Mouse (Mus musculus) liver, adult 2 months (tissue): ENCODE measurements around the gene Ugt1a6b. TPM values are rescaled to one million over a fixed set of nuclear protein-coding genes. Genes with fewer than 3 reads are reported as not detected.

Source experiments
- DNase-seq: peaks from one replicate; pipeline ENCODE4 v3.0.0-alpha.2; 2011; ENCODE audit warnings: low read depth, low spot score; ENCODE audit errors: extremely low read depth
- H3K27ac ChIP-seq: fragments of 200-500 bp; replicated peaks from 2 replicates; pipeline ENCODE4 v1.5.1; 2012; ENCODE audit warnings: low read depth, mild to moderate bottlenecking, control low read depth, inconsistent platforms, low read length; ENCODE audit not compliant: insufficient read depth
- H3K27me3 ChIP-seq: fragments of 200-500 bp; 2 replicates; pipeline ENCODE4 v1.6.1; 2012; ENCODE audit warnings: mild to moderate bottlenecking, moderate library complexity, low read length, inconsistent platforms; ENCODE audit not compliant: control insufficient read depth, insufficient read depth
- H3K36me3 ChIP-seq: fragments of 200-500 bp; 2 replicates; pipeline ENCODE4 v1.6.1; 2012; ENCODE audit warnings: low read length, inconsistent platforms; ENCODE audit not compliant: control insufficient read depth, insufficient read depth
- H3K4me1 ChIP-seq: fragments of 200-500 bp; 2 replicates; pipeline ENCODE4 v1.6.1; 2011; ENCODE audit warnings: low read length; ENCODE audit not compliant: control insufficient read depth, insufficient read depth
- H3K4me3 ChIP-seq: fragments of 200-500 bp; 2 replicates; pipeline ENCODE4 v1.5.1; 2011; ENCODE audit warnings: low read depth, mild to moderate bottlenecking, control low read depth, low read length, moderate library complexity; ENCODE audit not compliant: insufficient read depth
- H3K79me2 ChIP-seq: fragments of 200-500 bp; 2 replicates; pipeline ENCODE4 v1.6.1; 2012; ENCODE audit warnings: inconsistent platforms, mild to moderate bottlenecking, low read length, moderate library complexity; ENCODE audit not compliant: control insufficient read depth, insufficient read depth
- H3K9ac ChIP-seq: fragments of 200-500 bp; 2 replicates; pipeline ENCODE4 v1.6.1; 2012; ENCODE audit warnings: low read depth, mild to moderate bottlenecking, control low read depth, inconsistent platforms, low read length
- CTCF ChIP-seq: fragments of 200-500 bp; IDR thresholded peaks from 2 replicates; pipeline ENCODE4 v1.5.1; 2011; ENCODE audit warnings: low read depth, low read length, control low read depth
- POLR2A ChIP-seq: fragments of 200-500 bp; IDR thresholded peaks from 2 replicates; pipeline ENCODE4 v1.6.1; 2011; ENCODE audit warnings: low read length, control low read depth; ENCODE audit not compliant: insufficient read depth; ENCODE audit errors: extremely low read depth
- WGBS: fragments of 180-500 bp; shearing (Covaris S2); methylation state at CpG from one replicate; pipeline ENCODE4 v1.1.7; 2018; 5-methylcytosine and 5-hydroxymethylcytosine counted together
- polyA plus RNA-seq: library from polyadenylated mRNA; depleted of rRNA; stranded (reverse); fragments of >200 nt; gene quantifications from 2 replicates; pipeline ENCODE4 v1.2.3, GENCODE M21; 2012
- total RNA-seq: library from RNA; depleted of rRNA; stranded (reverse); fragments of >200 nt; gene quantifications from 2 replicates; pipeline ENCODE4 v1.2.3, GENCODE M21; 2014

The Ugt1a6b gene
- total and polyA plus RNA-seq, 2 experiments: 91.0 to 97.1 TPM

DNA sequence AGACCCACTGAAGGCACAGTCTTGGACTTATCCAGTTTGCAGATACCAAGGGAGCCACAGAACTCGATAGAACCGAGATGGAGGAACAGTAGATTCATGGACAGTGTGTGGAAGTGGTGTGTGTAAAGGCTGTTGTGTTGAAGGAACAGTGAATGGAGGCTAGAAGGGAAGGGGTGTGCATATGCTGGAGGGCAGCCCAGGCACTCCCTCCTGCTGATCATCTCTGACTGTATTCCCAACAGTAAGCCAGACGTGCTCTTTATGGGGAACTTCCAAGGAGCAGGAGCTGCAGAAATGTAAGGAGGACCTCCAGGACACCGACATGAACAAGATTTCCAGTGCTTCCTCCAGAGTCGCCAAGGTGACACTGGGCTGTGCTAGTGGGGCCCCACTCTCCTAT, 147.0 kb downstream of the Ugt1a6b start:
- H3K9ac ChIP-seq: no peak overlapping the region
- no peaks in the 10 kb centered on the region for H3K36me3 ChIP-seq
- peaks cover 11% of the 10 kb centered on the region for H3K4me1 ChIP-seq
- 85% methylated on average over 5 of the region's 5 CpGs for WGBS
- no peaks in the 10 kb centered on the region for H3K79me2 ChIP-seq
- H3K4me3 ChIP-seq: no peak overlapping the region
- no peak for DNase-seq
- H3K27ac ChIP-seq: no peak overlapping the region
- TF ChIP-seq POLR2A (no peak), CTCF (no peak)
- no peaks in the 10 kb centered on the region for H3K27me3 ChIP-seq

DNA sequence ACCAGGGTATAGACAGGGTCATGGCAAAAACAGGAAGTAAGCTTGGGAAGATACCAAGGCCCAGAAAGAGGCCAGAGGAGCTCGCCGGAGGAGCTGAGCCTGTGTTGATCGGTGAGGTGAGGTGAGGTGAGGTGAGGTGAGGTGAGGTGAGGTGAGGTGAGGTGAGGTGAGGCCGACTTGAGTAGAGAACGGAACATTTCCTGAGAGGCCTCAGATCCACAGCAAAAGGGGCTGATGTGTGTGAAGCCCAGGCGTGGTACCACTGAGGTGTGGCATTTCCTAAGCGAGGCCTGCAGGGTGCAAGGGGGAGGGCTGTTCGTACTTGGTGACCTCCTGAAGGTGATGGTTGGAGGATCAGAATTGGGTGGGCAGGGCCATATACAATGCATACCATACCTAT, 150.1 kb downstream of the Ugt1a6b start:
- Histone ChIP-seq H3K9ac (no peak overlapping the region), H3K4me3 (no peak overlapping the region), H3K27me3 (no peaks in the 10 kb centered on the region), H3K4me1 (peaks cover 11% of the 10 kb centered on the region), H3K79me2 (no peaks in the 10 kb centered on the region), H3K36me3 (no peaks in the 10 kb centered on the region), H3K27ac (peak overlapping the region; percentile 0)
- whole genome bisulfite sequencing: 44% methylated on average over 8 of the region's 8 CpGs
- TF ChIP-seq POLR2A: no peak
- TF ChIP-seq CTCF: no peak
- peak; percentile 62 for DNase-seq

DNA sequence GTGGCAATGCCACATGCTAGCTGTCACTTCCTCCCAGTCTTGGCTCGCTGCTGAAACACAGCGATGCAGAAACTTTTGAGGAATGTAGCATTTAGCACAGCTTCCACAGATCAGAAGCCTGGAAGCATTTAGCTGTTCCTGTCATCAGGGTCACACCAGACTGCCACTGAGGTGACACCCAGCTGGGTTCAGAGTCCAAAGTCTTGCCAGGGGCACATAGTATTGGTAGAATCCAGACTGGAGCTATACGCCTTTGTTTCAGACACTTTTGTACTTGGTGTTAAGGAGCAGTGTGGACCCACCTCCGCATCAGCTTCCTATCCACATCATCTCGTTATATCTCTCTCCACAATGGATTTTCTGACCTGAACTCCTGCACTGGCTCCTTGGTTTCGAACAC, 150.5 kb downstream of the Ugt1a6b start:
- no peak for TF ChIP-seq POLR2A
- 44% methylated on average over 6 of the region's 6 CpGs for WGBS

DNA sequence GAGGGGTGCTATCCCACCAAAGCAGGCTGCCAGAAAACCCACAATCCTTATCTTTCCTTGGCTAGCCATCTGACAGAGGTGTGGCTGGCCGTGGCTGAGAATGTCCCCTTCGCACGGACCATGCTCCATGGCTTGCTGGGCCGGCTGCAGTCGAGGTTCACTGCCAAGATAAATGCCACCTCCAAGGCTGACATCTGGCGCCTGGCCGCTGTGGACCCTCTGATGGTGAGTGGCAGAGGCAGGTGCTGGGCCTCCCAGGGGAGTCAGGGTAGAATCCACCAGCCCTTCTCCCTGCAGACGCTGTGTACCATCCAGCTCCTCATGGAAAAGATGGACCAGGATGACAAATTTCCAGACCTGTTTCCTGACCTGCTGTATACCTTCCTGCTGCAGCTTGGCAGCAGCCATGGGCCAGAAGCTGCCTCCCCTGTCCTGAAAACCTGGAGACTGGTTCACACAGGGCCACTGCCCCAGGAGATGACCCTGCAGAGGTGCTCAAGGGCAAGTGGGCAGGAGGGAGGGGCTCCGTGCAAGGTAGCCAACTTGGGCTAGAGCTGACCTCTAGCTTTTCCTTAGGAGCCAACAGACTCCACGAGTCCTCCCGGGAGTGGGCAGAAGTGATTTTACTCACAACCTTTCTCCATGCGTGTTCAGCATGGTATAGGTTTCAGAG, 151.9 kb downstream of the Ugt1a6b start:
- 87% methylated on average over 12 of the region's 12 CpGs for WGBS
- H3K79me2 ChIP-seq: no peaks in the 10 kb centered on the region

More for the DNA sequence above, 150.5 kb downstream of the Ugt1a6b start:
- peaks cover 11% of the 10 kb centered on the region for H3K4me1 ChIP-seq
- no peak overlapping the region for H3K9ac ChIP-seq
- no peak overlapping the region for H3K4me3 ChIP-seq
- peak; percentile 98 for DNase-seq
- no peaks in the 10 kb centered on the region for H3K27me3 ChIP-seq
- H3K36me3 ChIP-seq: no peaks in the 10 kb centered on the region
- no peaks in the 10 kb centered on the region for H3K79me2 ChIP-seq
- peak overlapping the region; percentile 2; the same call in 1 of the 2 replicates for H3K27ac ChIP-seq

DNA sequence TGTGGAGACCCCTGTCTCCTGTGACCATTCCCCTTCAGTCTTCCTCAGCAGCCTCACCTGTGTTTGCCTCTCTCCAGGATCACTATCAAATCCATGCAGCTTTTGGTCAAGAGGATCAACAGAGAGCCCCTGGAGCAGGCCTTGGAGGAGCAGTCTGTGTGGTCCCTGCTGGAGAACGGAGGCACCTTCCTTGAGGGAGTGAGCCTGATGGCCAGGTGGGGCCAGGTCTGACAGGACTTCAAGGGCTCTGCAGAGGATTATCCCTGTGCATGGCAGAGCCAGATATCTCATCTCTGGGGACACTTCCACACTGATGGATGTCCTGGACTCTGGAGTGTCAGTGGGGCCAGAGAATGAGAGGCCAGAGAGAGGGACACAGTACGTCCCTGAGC, 152.4 kb downstream of the Ugt1a6b start:
- H3K27me3 ChIP-seq: no peaks in the 10 kb centered on the region
- H3K4me1 ChIP-seq: peaks cover 25% of the 10 kb centered on the region
- H3K9ac ChIP-seq: no peak overlapping the region
- no peaks in the 10 kb centered on the region for H3K79me2 ChIP-seq
- 61% methylated on average over 2 of the region's 2 CpGs for WGBS
- H3K27ac ChIP-seq: no peak overlapping the region
- DNase-seq: no peak
- H3K4me3 ChIP-seq: no peak overlapping the region
- TF ChIP-seq POLR2A (no peak), CTCF (no peak)
- H3K36me3 ChIP-seq: no peaks in the 10 kb centered on the region

More for the DNA sequence above, 151.9 kb downstream of the Ugt1a6b start:
- Histone ChIP-seq H3K4me3 (no peak overlapping the region), H3K36me3 (no peaks in the 10 kb centered on the region), H3K9ac (no peak overlapping the region), H3K27me3 (no peaks in the 10 kb centered on the region), H3K27ac (no peak overlapping the region), H3K4me1 (peaks cover 21% of the 10 kb centered on the region)
- DNase-seq: no peak
- TF ChIP-seq CTCF (no peak), POLR2A (no peak)

DNA sequence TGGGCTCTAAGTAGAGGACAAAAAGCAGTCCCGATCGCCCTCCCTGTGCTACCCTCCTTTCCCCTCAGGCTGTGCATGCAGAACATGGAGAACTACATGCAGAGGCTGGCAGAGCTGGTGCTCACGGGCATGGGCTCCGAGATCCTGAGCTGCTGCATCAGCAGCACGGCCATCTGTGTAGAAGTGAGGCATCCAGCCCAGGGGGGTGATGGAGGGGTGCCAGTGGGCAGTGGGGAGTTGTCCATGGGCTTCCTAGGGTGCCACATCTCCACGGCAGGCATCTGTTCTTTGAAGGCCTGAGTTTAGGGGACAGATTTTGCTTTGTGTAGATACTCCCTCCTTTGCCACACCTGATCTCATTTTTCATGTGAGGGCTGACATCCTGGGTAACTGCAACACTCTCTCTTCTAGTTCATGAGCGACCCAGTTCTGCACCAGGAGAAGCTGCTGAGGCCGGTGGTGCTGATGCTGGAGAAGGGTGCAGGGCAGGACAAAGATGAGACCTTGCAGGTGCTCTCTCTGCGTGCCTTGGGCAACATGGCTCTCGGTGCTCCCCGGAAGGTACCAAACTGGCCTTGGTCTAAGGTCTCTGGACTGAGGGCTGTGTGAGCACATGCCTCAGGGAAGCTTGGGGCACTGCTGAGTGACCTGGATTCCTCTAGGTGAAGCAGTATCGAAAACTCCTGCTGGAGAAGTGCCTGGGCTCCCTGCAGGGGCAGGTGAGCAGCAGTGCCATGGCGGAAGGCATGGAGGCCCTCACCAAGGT, 153.1 kb downstream of the Ugt1a6b start:
- DNase-seq: no peak
- Histone ChIP-seq H3K27me3 (no peaks in the 10 kb centered on the region), H3K4me3 (no peak overlapping the region), H3K9ac (no peak overlapping the region), H3K79me2 (no peaks in the 10 kb centered on the region), H3K27ac (no peak overlapping the region), H3K4me1 (peaks cover 30% of the 10 kb centered on the region), H3K36me3 (no peaks in the 10 kb centered on the region)
- TF ChIP-seq CTCF: no peak
- 82% methylated on average over 13 of the region's 13 CpGs for WGBS
